Mouse (Mus musculus) megakaryocyte, embryonic 14.5 days (primary cell): ENCODE measurements around the gene 4933424G06Rik.

Source experiments
- FLI1 ChIP-seq: IDR thresholded peaks from 2 replicates; pipeline ENCODE4 v1.6.1; 2012; ENCODE audit warnings: low read length, inconsistent platforms, mixed read lengths
- GATA1 ChIP-seq: IDR thresholded peaks from 3 replicates; pipeline ENCODE4 v1.6.1; 2012; ENCODE audit warnings: mixed read lengths, low read length, inconsistent platforms, borderline replicate concordance

DNA sequence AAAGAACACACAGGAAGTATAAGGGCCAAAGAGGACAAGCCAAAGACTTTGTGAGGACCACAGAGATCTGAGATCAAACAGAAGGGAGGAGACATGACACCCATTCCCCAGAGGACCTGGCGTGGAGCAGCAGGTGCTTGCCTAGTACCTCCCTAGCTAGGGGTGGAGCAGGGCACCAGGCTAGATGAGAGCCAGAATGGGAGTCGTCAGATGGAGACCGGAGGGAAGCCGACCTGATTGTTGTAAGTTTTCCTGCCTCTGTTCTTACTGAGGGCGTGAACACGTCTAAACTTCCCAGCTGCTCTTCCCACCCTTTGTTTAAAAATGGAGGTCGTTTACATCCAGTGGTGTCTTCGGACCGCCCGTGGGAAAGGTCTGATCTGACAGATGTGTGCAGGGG is 57.4 kb downstream of the 4933424G06Rik start:
- TF ChIP-seq GATA1, result no peak
- TF ChIP-seq FLI1, result no peak
